Mouse (Mus musculus) liver, embryonic 18 days (tissue): ENCODE measurements around the gene Chrna4. TPM values are rescaled to one million over a fixed set of nuclear protein-coding genes. Genes with fewer than 3 reads are reported as not detected.

Experiments
- polyA plus RNA-seq: library from polyadenylated mRNA; depleted of rRNA; stranded (reverse); fragments of >200 nt; gene quantifications from 2 replicates; pipeline ENCODE4 v1.2.3, GENCODE M21; 2012; rRNA removed

The Chrna4 gene
- 1.4 and 5.0 TPM in 2 replicates for polyA plus RNA-seq

GRCm38 (mm10) chr2:181043437-181043836, at the start of gene Chrna4:
Gene Chrna4 (minus strand): TSS chr2:181043546.

GRCm38 (mm10) chr2:180986449-180986848, 56.9 kb downstream of the Chrna4 start, which contains the start of gene Col20a1:
Gene Col20a1 (plus strand): TSS chr2:180986535.

Other genes with a start within 250 kb of the Chrna4 start
- 16.6 and 17.1 TPM in 2 replicates for gene Ythdf1, start 122.6 kb downstream of the Chrna4 start, polyA plus RNA-seq
- gene Birc7, start 114.5 kb downstream of the Chrna4 start, polyA plus RNA-seq, result not detected in 2 replicates
- 2.0 and 2.2 TPM in 2 replicates for gene Nkain4, start 88.8 kb downstream of the Chrna4 start, polyA plus RNA-seq
- gene Arfgap1, start 76.3 kb downstream of the Chrna4 start, polyA plus RNA-seq, result 22.9 and 24.8 TPM in 2 replicates
- gene Col20a1, start 57.0 kb downstream of the Chrna4 start, polyA plus RNA-seq, result 0.37 and 0.58 TPM in 2 replicates
- gene Kcnq2, start 91.8 kb upstream of the Chrna4 start, polyA plus RNA-seq, result 0.01 and 0.02 TPM in 2 replicates
- gene Eef1a2, start 113.5 kb upstream of the Chrna4 start, polyA plus RNA-seq, result 0.01 TPM in 1 of 2 replicates, not detected in the other
- 55.6 and 57.3 TPM in 2 replicates for gene Ppdpf, start 143.7 kb upstream of the Chrna4 start, polyA plus RNA-seq
- gene Ptk6, start 159.2 kb upstream of the Chrna4 start, polyA plus RNA-seq, result 0.23 TPM in 2 replicates
- gene Srms, start 169.6 kb upstream of the Chrna4 start, polyA plus RNA-seq, result 0.46 and 0.74 TPM in 2 replicates
- 0.08 and 0.10 TPM in 2 replicates for gene Fndc11, start 176.5 kb upstream of the Chrna4 start, polyA plus RNA-seq
- 17.9 and 19.5 TPM in 2 replicates for gene Helz2, start 198.5 kb upstream of the Chrna4 start, polyA plus RNA-seq
- 10.0 and 10.9 TPM in 2 replicates for gene Gmeb2, start 244.5 kb upstream of the Chrna4 start, polyA plus RNA-seq